In the genomic region with DNA sequence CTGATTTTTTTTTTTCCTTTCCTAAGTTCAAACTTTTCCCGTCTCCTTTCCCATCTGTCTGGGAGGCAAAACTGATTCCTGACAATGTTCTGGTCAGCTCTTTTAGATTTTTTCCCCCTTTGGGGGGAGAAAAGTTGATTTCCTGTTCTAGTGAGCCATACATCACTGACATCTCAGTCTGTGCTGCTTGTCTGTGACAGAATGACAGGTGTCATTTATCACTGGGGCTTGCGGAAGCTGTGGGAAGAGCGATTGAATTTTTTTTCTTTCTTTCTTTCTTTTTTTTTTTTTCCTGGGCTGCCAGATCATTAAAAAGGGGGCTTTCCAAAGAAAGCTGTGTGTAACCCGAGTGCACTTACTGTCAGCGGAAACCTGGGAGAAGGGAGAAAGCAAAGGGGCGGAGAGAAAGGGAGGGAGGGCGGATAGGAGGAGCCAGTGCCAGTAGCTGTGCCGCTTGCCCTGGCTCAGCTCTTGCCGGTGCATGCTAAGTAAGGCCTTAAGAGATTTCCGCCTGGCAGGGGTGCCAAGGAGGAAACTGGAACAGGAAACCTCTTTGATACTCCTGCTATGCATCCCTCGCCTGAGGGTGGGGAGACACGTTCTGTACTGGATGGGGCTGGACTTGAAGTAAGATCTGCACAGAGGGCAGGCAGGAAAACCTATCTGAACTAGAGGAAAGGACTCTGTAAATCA, we compare ENCODE assay signal across 8 mouse cellular contexts.
DNase-seq lines count a peak whose midpoint lies in the region; ATAC-seq and TF ChIP-seq lines count a peak whose summit lies in the region.

No protein-coding gene starts in this region.

- no peaks in the 10 kb centered on the region for H3K36me3 ChIP-seq in forebrain, postnatal 0 days (ENCODE audit: insufficient read depth)

- H3K4me2 ChIP-seq in forebrain, postnatal 0 days (ENCODE audit: low read depth) = peak overlapping the region; percentile 47

- no peaks in the 10 kb centered on the region for H3K9me3 ChIP-seq in forebrain, postnatal 0 days (ENCODE audit: low read length)

- H3K27ac ChIP-seq in forebrain, postnatal 0 days (ENCODE audit: low read depth, low read length) = peak overlapping the region; percentile 35; the same call in 1 of the 2 replicates

- no peaks in the 10 kb centered on the region; the same call in 1 of the 2 replicates for H3K27me3 ChIP-seq in forebrain, postnatal 0 days (ENCODE audit: insufficient read depth, low read length)

- DNase-seq in CD4-positive, CD25-positive, alpha-beta regulatory T cell, adult 2 months (ENCODE audit: low read depth, low spot score) = peak; percentile 66
- DNase-seq in adrenal gland, postnatal 10 days = peak; percentile 86
- peak; percentile 69 for DNase-seq in forebrain, postnatal 0 days
- peak; percentile 59 for DNase-seq in heart, postnatal 25 days (ENCODE audit: low spot score)
- peak; percentile 81 to 88 for DNase-seq in kidney, postnatal 36 days
- peak; percentile 87 for DNase-seq in lung, postnatal 10 days
- DNase-seq in retina, embryonic 14.5 days (ENCODE audit: low spot score) = peak; percentile 66
- peak; percentile 67 to 75 for DNase-seq in urinary bladder, postnatal 36 days (ENCODE audit: low spot score in 2 of 2)

- no peak for TF ChIP-seq CTCF in forebrain, postnatal 0 days (IDR thresholded peaks at IDR 0.05; ENCODE audit: low read depth)

- ATAC-seq in forebrain, postnatal 0 days = peak; percentile 94

- 3% methylated on average over 12 of the region's 12 CpGs for WGBS in forebrain, postnatal 0 days

- peak overlapping the region; percentile 43 for H3K9ac ChIP-seq in forebrain, postnatal 0 days

- H3K4me1 ChIP-seq in forebrain, postnatal 0 days (ENCODE audit: insufficient read depth) = peaks cover 4% of the 10 kb centered on the region; the same call in 1 of the 2 replicates

- intact Hi-C loops in heart, postnatal 25 days (cut with DNase I) = loop anchor here (5.0 kb wide), 1 partner anchor 38 kb away; no protein-coding TSS in a partner anchor

- peak overlapping the region; percentile 21; the same call in 1 of the 2 replicates for H3K4me3 ChIP-seq in forebrain, postnatal 0 days (ENCODE audit: low read depth, low read length)

Comparison
In these comparisons a context has a peak if more than half of its experiments do, and no peak if none do; other contexts are left out.
1. Peak in every context shown above with its lines: DNase-seq, ATAC-seq, H3K4me3 ChIP-seq and H3K27ac ChIP-seq.